Mouse (Mus musculus) ES-E14 (cell line): Measurements from ENCODE around the gene Ndufa10.

ENCODE experiments used
- CHD2 ChIP-seq: IDR thresholded peaks from 2 replicates; pipeline ENCODE4 v1.6.1; 2014; ENCODE audit warnings: mild to moderate bottlenecking, low read depth, low read length, inconsistent platforms
- MAFK ChIP-seq: IDR thresholded peaks from 2 replicates; pipeline ENCODE4 v1.6.1; 2014; ENCODE audit warnings: mild to moderate bottlenecking, low read depth, low read length, inconsistent platforms; ENCODE audit not compliant: insufficient read depth

- no peak for TF ChIP-seq MAFK
- TF ChIP-seq CHD2 = no peak
Measured at GRCm38 (mm10) chr1:92430991-92431390, 42.7 kb downstream of the Ndufa10 start.
